Mouse (Mus musculus): ENCODE measurements around the gene Slc22a4.

- TF ChIP-seq CTCF (IDR thresholded peaks at IDR 0.05; ENCODE audit: extremely low read depth, insufficient read length, insufficient replicate concordance, low read depth, low read length) = no peak
- no peak for TF ChIP-seq POLR2A (IDR thresholded peaks at IDR 0.05; ENCODE audit: low read depth, low read length)
Observed at GRCm38 (mm10) chr11:54056132-54056531, 28.2 kb upstream of the Slc22a4 start.
